Mouse (Mus musculus) CH12.LX (cell line): ENCODE data around the gene Tmem189.

ENCODE experiments used
- CHD1 ChIP-seq: IDR thresholded peaks from 2 replicates; pipeline ENCODE4 v1.6.1; 2012; ENCODE audit warnings: low read depth, low read length, improper control_type of control experiment, inconsistent platforms
- CTCF ChIP-seq, 2 experiments: IDR thresholded peaks in 1 of 2; conservative IDR thresholded peaks in 1 of 2; 2 replicates each; pipeline ENCODE4 v1.5.1; 2011 to 2012; ENCODE audit warnings: low read depth in 2 of 2, low read length in 2 of 2, improper control_type of control experiment in 1 of 2, inconsistent platforms in 1 of 2, mild to moderate bottlenecking in 1 of 2, moderate library complexity in 1 of 2
- E2F4 ChIP-seq: IDR thresholded peaks from 2 replicates; pipeline ENCODE4 v1.6.1; 2011; ENCODE audit warnings: low read depth, low read length, improper control_type of control experiment; ENCODE audit not compliant: insufficient replicate concordance
- ELF1 ChIP-seq: IDR thresholded peaks from 2 replicates; pipeline ENCODE4 v1.6.1; 2014; ENCODE audit warnings: low read depth, mild to moderate bottlenecking, inconsistent platforms, low read length, improper control_type of control experiment
- EP300 ChIP-seq: IDR thresholded peaks from 2 replicates; pipeline ENCODE4 v1.6.1; 2011; ENCODE audit warnings: low read length, improper control_type of control experiment
- MAX ChIP-seq: IDR thresholded peaks from 2 replicates; pipeline ENCODE4 v1.6.1; 2011; ENCODE audit warnings: low read length, improper control_type of control experiment
- MAZ ChIP-seq: IDR thresholded peaks from 2 replicates; pipeline ENCODE4 v1.6.1; 2012; ENCODE audit warnings: low read depth, mild to moderate bottlenecking, inconsistent platforms, low read length, improper control_type of control experiment, moderate library complexity
- MYC ChIP-seq: IDR thresholded peaks from 2 replicates; pipeline ENCODE4 v1.6.1; 2011; ENCODE audit warnings: low read depth, mild to moderate bottlenecking, improper control_type of control experiment, low read length
- POLR2A ChIP-seq: IDR thresholded peaks from 2 replicates; pipeline ENCODE4 v1.6.1; 2011; ENCODE audit warnings: low read depth, mild to moderate bottlenecking, improper control_type of control experiment, low read length
- TBP ChIP-seq: conservative IDR thresholded peaks from 2 replicates; pipeline ENCODE4 v1.6.1; 2011; ENCODE audit warnings: low read depth, low read length, improper control_type of control experiment
- USF1 ChIP-seq: IDR thresholded peaks from 2 replicates; pipeline ENCODE4 v1.6.1; 2014; ENCODE audit warnings: low read depth, mild to moderate bottlenecking, inconsistent platforms, low read length, improper control_type of control experiment
- ZC3H11A ChIP-seq: IDR thresholded peaks from 2 replicates; pipeline ENCODE4 v1.6.1; 2012; ENCODE audit warnings: low read depth, mild to moderate bottlenecking, inconsistent platforms, low read length, improper control_type of control experiment

DNA sequence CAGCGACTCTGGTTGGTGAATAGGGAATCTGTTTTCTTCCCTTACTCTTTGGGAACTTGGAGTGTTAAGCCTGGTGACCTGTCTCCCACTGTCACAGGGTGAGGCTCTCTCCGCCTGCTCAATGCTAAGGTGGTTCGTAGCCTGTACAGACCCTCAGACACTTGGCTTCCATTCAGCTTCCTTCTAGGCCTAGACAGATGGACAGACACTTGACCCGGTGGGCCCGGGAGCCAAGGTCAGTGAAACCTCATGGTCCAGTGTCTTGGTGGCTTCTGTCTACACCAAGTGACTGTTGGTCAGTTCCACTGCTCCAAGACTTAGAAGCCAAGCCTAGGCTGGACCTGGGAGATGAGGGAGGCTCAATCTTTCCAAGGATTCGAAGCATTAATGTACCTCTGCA, 1.8 kb upstream of the Tmem189 start:
- TF ChIP-seq POLR2A (no peak), USF1 (no peak), ZC3H11A (no peak), CTCF (conservative IDR thresholded peaks at IDR 0.05 in 1 of 2, IDR thresholded peaks at IDR 0.05 in 1 of 2; ENCODE audit: low read depth in 2 of 2, low read length in 2 of 2) (no peak), MAZ (no peak), MAX (no peak), MYC (no peak), ELF1 (no peak), CHD1 (no peak), E2F4 (no peak), EP300 (no peak), TBP (no peak)
